Mouse (Mus musculus): ENCODE results near the gene Cbx3. TPM values are rescaled to one million over a fixed set of nuclear protein-coding genes. Genes with fewer than 3 reads are reported as not detected.

Gene Cbx3
- total and polyA plus RNA-seq, 3 experiments: 145 to 300 (median 258) TPM

- Histone ChIP-seq H3K4me2 (ENCODE audit: insufficient read depth, low read depth, poor library complexity, severe bottlenecking) (no peak overlapping the region), H3K36me3 (replicated peaks in 1 of 2; ENCODE audit: control insufficient read depth in 1 of 2, insufficient read depth in 1 of 2, low read length in 1 of 2) (no peaks in the 10 kb centered on the region), H3K9ac (ENCODE audit: insufficient read depth, low read depth) (no peak overlapping the region), H3K4me1 (ENCODE audit: control insufficient read depth in 1 of 2, insufficient read depth in 2 of 2) (peaks cover 6 to 9% of the 10 kb centered on the region in 2 experiments; a peak in 3 of 4 replicates), H3K79me2 (replicated peaks; ENCODE audit: control insufficient read depth, extremely low read depth, insufficient read depth, poor library complexity, severe bottlenecking) (no peaks in the 10 kb centered on the region), H3K4me3 (replicated peaks in 1 of 3; ENCODE audit: low read depth in 2 of 3, low read length in 2 of 3, poor library complexity in 1 of 3) (no peak overlapping the region), H3K27ac (ENCODE audit: insufficient read depth, low read depth) (no peak overlapping the region), H3K9me3 (replicated peaks; ENCODE audit: low read length) (no peaks in the 10 kb centered on the region), H3K27me3 (replicated peaks) (peaks cover 36% of the 10 kb centered on the region)
- TF ChIP-seq USF2 (conservative IDR thresholded peaks at IDR 0.05; ENCODE audit: low read depth, low read length) (no peak), RAD21 (IDR thresholded peaks at IDR 0.05; ENCODE audit: low read depth, low read length) (no peak)
- dilution Hi-C loops (cut with MboI; ENCODE audit: extremely low pct_ligation_motif_present, extremely low pct_unique_long_range_greater_than_20kb, low sequenced_read_pairs): no loop called here
- DNase-seq (ENCODE audit: extremely low read depth): no peak
- in situ Hi-C loops (cut with MboI; ENCODE audit: low pct_ligation_motif_present, low pct_unique_long_range_greater_than_20kb, low sequenced_read_pairs): loop anchor here (10.0 kb wide), 1 partner anchor 49 kb away; no protein-coding TSS in a partner anchor
These were observed 35.9 kb upstream of the Cbx3 start for GRCm38 (mm10) chr6:51434270-51434669.

GRCm38 (mm10) chr6:51437665-51438064 is 32.5 kb upstream of the Cbx3 start:
- dilution Hi-C loops (cut with MboI; ENCODE audit: extremely low pct_ligation_motif_present, extremely low pct_unique_long_range_greater_than_20kb, low sequenced_read_pairs): no loop called here
- Histone ChIP-seq H3K79me2 (replicated peaks; ENCODE audit: control insufficient read depth, extremely low read depth, insufficient read depth, poor library complexity, severe bottlenecking) (no peaks in the 10 kb centered on the region), H3K9ac (ENCODE audit: insufficient read depth, low read depth) (no peak overlapping the region), H3K9me3 (replicated peaks; ENCODE audit: low read length) (no peaks in the 10 kb centered on the region), H3K4me2 (ENCODE audit: insufficient read depth, low read depth, poor library complexity, severe bottlenecking) (no peak overlapping the region), H3K4me1 (ENCODE audit: control insufficient read depth in 1 of 2, insufficient read depth in 2 of 2) (peaks cover 3 to 17% of the 10 kb centered on the region in 2 experiments; a peak in 3 of 4 replicates), H3K36me3 (replicated peaks in 1 of 2; ENCODE audit: control insufficient read depth in 1 of 2, insufficient read depth in 1 of 2, low read length in 1 of 2) (no peaks in the 10 kb centered on the region), H3K27ac (ENCODE audit: insufficient read depth, low read depth) (no peak overlapping the region), H3K4me3 (replicated peaks in 1 of 3; ENCODE audit: low read depth in 2 of 3, low read length in 2 of 3, poor library complexity in 1 of 3) (no peak overlapping the region), H3K27me3 (replicated peaks) (peaks cover 26% of the 10 kb centered on the region)
- in situ Hi-C loops (cut with MboI; ENCODE audit: low pct_ligation_motif_present, low pct_unique_long_range_greater_than_20kb, low sequenced_read_pairs): loop anchor here (10.0 kb wide), 1 partner anchor 53 kb away; no protein-coding TSS in a partner anchor
- DNase-seq (ENCODE audit: extremely low read depth): no peak
- TF ChIP-seq CHD2 (IDR thresholded peaks at IDR 0.05; ENCODE audit: low read length): no peak
- no peak for TF ChIP-seq SMC3 (IDR thresholded peaks at IDR 0.05; ENCODE audit: low read depth, low read length)
- TF ChIP-seq MAFK (IDR thresholded peaks at IDR 0.05; ENCODE audit: insufficient replicate concordance, low read length): no peak
- no peak for TF ChIP-seq JUN (IDR thresholded peaks at IDR 0.05; ENCODE audit: insufficient read depth, low read depth, low read length)
- TF ChIP-seq TCF12 (IDR thresholded peaks at IDR 0.05; ENCODE audit: low read depth, low read length): no peak
- no peak for TF ChIP-seq IRF4 (IDR thresholded peaks at IDR 0.05; ENCODE audit: low read depth, low read length)
- no peak for TF ChIP-seq ETS1 (conservative IDR thresholded peaks at IDR 0.05; ENCODE audit: low read depth, low read length)
- TF ChIP-seq RCOR1 (conservative IDR thresholded peaks at IDR 0.05; ENCODE audit: low read depth, low read length): no peak
- no peak for TF ChIP-seq HCFC1 (IDR thresholded peaks at IDR 0.05; ENCODE audit: low read depth, low read length)
- TF ChIP-seq NRF1 (IDR thresholded peaks at IDR 0.05; ENCODE audit: low read depth, low read length): no peak
- no peak for TF ChIP-seq SIN3A (IDR thresholded peaks at IDR 0.05; ENCODE audit: low read length)

GRCm38 (mm10) chr6:51438826-51439330 is 31.3 kb upstream of the Cbx3 start:
- H3K4me3 ChIP-seq (replicated peaks in 1 of 3; ENCODE audit: low read depth in 2 of 3, low read length in 2 of 3, poor library complexity in 1 of 3): no peak overlapping the region
- DNase-seq (ENCODE audit: extremely low read depth): no peak
- H3K4me1 ChIP-seq (ENCODE audit: control insufficient read depth in 1 of 2, insufficient read depth in 2 of 2): peaks cover 0 to 14% of the 10 kb centered on the region in 2 experiments; a peak in 2 of 4 replicates
- TF ChIP-seq RCOR1 (conservative IDR thresholded peaks at IDR 0.05; ENCODE audit: low read depth, low read length) (no peak), UBTF (IDR thresholded peaks at IDR 0.05; ENCODE audit: low read depth, low read length) (no peak), HCFC1 (IDR thresholded peaks at IDR 0.05; ENCODE audit: low read depth, low read length) (no peak), PAX5 (IDR thresholded peaks at IDR 0.05; ENCODE audit: low read length) (no peak), E2F4 (IDR thresholded peaks at IDR 0.05; ENCODE audit: insufficient replicate concordance, low read depth, low read length) (no peak), MEF2A (IDR thresholded peaks at IDR 0.05; ENCODE audit: borderline replicate concordance, low read depth, low read length) (no peak), POLR2A (IDR thresholded peaks at IDR 0.05; ENCODE audit: low read depth, low read length) (no peak), TCF12 (IDR thresholded peaks at IDR 0.05; ENCODE audit: low read depth, low read length) (no peak), CTCF (conservative IDR thresholded peaks at IDR 0.05 in 1 of 2, IDR thresholded peaks at IDR 0.05 in 1 of 2; ENCODE audit: low read depth in 2 of 2, low read length in 2 of 2) (no peak), SMC3 (IDR thresholded peaks at IDR 0.05; ENCODE audit: low read depth, low read length) (no peak), ZKSCAN1 (IDR thresholded peaks at IDR 0.05; ENCODE audit: borderline replicate concordance, low read depth, low read length) (no peak), USF1 (IDR thresholded peaks at IDR 0.05; ENCODE audit: low read depth, low read length) (no peak), ELF1 (IDR thresholded peaks at IDR 0.05; ENCODE audit: low read depth, low read length) (no peak), IRF4 (IDR thresholded peaks at IDR 0.05; ENCODE audit: low read depth, low read length) (no peak), EP300 (IDR thresholded peaks at IDR 0.05; ENCODE audit: low read length) (no peak), CHD2 (IDR thresholded peaks at IDR 0.05; ENCODE audit: low read length) (no peak), MAZ (IDR thresholded peaks at IDR 0.05; ENCODE audit: low read depth, low read length) (no peak)
- H3K27ac ChIP-seq (ENCODE audit: insufficient read depth, low read depth): no peak overlapping the region
- dilution Hi-C loops (cut with MboI; ENCODE audit: extremely low pct_ligation_motif_present, extremely low pct_unique_long_range_greater_than_20kb, low sequenced_read_pairs): no loop called here
- no peaks in the 10 kb centered on the region for H3K79me2 ChIP-seq (replicated peaks; ENCODE audit: control insufficient read depth, extremely low read depth, insufficient read depth, poor library complexity, severe bottlenecking)
- H3K27me3 ChIP-seq (replicated peaks): peaks cover 15% of the 10 kb centered on the region
- H3K9ac ChIP-seq (ENCODE audit: insufficient read depth, low read depth): no peak overlapping the region
- no peaks in the 10 kb centered on the region for H3K9me3 ChIP-seq (replicated peaks; ENCODE audit: low read length)
- in situ Hi-C loops (cut with MboI; ENCODE audit: low pct_ligation_motif_present, low pct_unique_long_range_greater_than_20kb, low sequenced_read_pairs): loop anchor here (10.0 kb wide), 1 partner anchor 54 kb away; no protein-coding TSS in a partner anchor
- H3K4me2 ChIP-seq (ENCODE audit: insufficient read depth, low read depth, poor library complexity, severe bottlenecking): no peak overlapping the region
- H3K36me3 ChIP-seq (replicated peaks in 1 of 2; ENCODE audit: control insufficient read depth in 1 of 2, insufficient read depth in 1 of 2, low read length in 1 of 2): no peaks in the 10 kb centered on the region

Measured in CH12.LX (cell line).